Mouse (Mus musculus) megakaryocyte-erythroid progenitor cell, adult 5-6 weeks (primary cell): ENCODE measurements around the gene Cysrt1. TPM values are rescaled to one million over a fixed set of nuclear protein-coding genes. Genes with fewer than 3 reads are reported as not detected.

Experiments
- total RNA-seq, 2 experiments: library from RNA; stranded (forward) in 1 of 2; stranded (reverse) in 1 of 2; fragments of 200-1000, 215-1000 nt in 1 of 2; fragments of >200 nt in 1 of 2; fragmentation: Nextera tagmentation in 1 of 2; gene quantifications; 2 replicates each; pipeline ENCODE4 v1.2.3; 2014 to 2017

The Cysrt1 gene
- total RNA-seq, 2 experiments from 2014 or later: not detected

Other genes with a start within 250 kb of the Cysrt1 start
Only the 30 nearest of the 31 such genes appear.
- 17.1 and 34.5 TPM in 2 replicates for gene Nsmf, start 188.1 kb downstream of the Cysrt1 start, total RNA-seq (2014; fragmentation: Nextera tagmentation)
- 5.9 and 21.1 TPM in 2 replicates for gene Nsmf, start 188.1 kb downstream of the Cysrt1 start, total RNA-seq (2017)
- gene Entpd8, start 162.1 kb downstream of the Cysrt1 start, total RNA-seq (2014; fragmentation: Nextera tagmentation): not detected in 2 replicates
- not detected in 2 replicates for gene Entpd8, start 162.1 kb downstream of the Cysrt1 start, total RNA-seq (2017)
- not detected in 2 replicates for gene Noxa1, start 147.3 kb downstream of the Cysrt1 start, total RNA-seq (2014; fragmentation: Nextera tagmentation)
- 1.1 TPM in 1 of 2 replicates, not detected in the other for gene Noxa1, start 147.3 kb downstream of the Cysrt1 start, total RNA-seq (2017)
- 3.5 and 4.6 TPM in 2 replicates for gene Nrarp, start 61.7 kb downstream of the Cysrt1 start, total RNA-seq (2014; fragmentation: Nextera tagmentation)
- gene Nrarp, start 61.7 kb downstream of the Cysrt1 start, total RNA-seq (2017): 1.3 and 2.4 TPM in 2 replicates
- gene Tor4a, start 45.6 kb downstream of the Cysrt1 start, total RNA-seq (2014; fragmentation: Nextera tagmentation): 12.6 and 13.0 TPM in 2 replicates
- 8.0 and 11.8 TPM in 2 replicates for gene Tor4a, start 45.6 kb downstream of the Cysrt1 start, total RNA-seq (2017)
- gene Nelfb, start 31.0 kb downstream of the Cysrt1 start, total RNA-seq (2014; fragmentation: Nextera tagmentation): 50.8 and 67.6 TPM in 2 replicates
- 26.4 and 28.2 TPM in 2 replicates for gene Nelfb, start 31.0 kb downstream of the Cysrt1 start, total RNA-seq (2017)
- not detected in 2 replicates for gene Stpg3, start 27.8 kb downstream of the Cysrt1 start, total RNA-seq (2014; fragmentation: Nextera tagmentation)
- gene Stpg3, start 27.8 kb downstream of the Cysrt1 start, total RNA-seq (2017): 3.2 TPM in 1 of 2 replicates, not detected in the other
- not detected in 2 replicates for gene Fam166a, start 23.7 kb downstream of the Cysrt1 start, total RNA-seq (2014; fragmentation: Nextera tagmentation)
- gene Fam166a, start 23.7 kb downstream of the Cysrt1 start, total RNA-seq (2017): not detected in 2 replicates
- 712 and 769 TPM in 2 replicates for gene Tubb4b, start 17.8 kb downstream of the Cysrt1 start, total RNA-seq (2014; fragmentation: Nextera tagmentation)
- gene Tubb4b, start 17.8 kb downstream of the Cysrt1 start, total RNA-seq (2017): 718 and 785 TPM in 2 replicates
- not detected in 2 replicates for gene Slc34a3, start 8.1 kb downstream of the Cysrt1 start, total RNA-seq (2014; fragmentation: Nextera tagmentation)
- gene Slc34a3, start 8.1 kb downstream of the Cysrt1 start, total RNA-seq (2017): not detected in 2 replicates
- gene Rnf224, start 5.7 kb downstream of the Cysrt1 start, total RNA-seq (2014; fragmentation: Nextera tagmentation): not detected in 2 replicates
- gene Rnf224, start 5.7 kb downstream of the Cysrt1 start, total RNA-seq (2017): not detected in 2 replicates
- gene Rnf208, start 197 bp downstream of the Cysrt1 start, total RNA-seq (2014; fragmentation: Nextera tagmentation): 1.6 and 10.2 TPM in 2 replicates
- 0.72 TPM in 1 of 2 replicates, not detected in the other for gene Rnf208, start 197 bp downstream of the Cysrt1 start, total RNA-seq (2017)
- 15.3 and 21.7 TPM in 2 replicates for gene AL732309.1, start 4.4 kb upstream of the Cysrt1 start, total RNA-seq (2014; fragmentation: Nextera tagmentation)
- 3.3 and 4.9 TPM in 2 replicates for gene AL732309.1, start 4.4 kb upstream of the Cysrt1 start, total RNA-seq (2017)
- 14.3 and 19.6 TPM in 2 replicates for gene Tmem203, start 13.0 kb upstream of the Cysrt1 start, total RNA-seq (2014; fragmentation: Nextera tagmentation)
- 4.3 and 9.1 TPM in 2 replicates for gene Tmem203, start 13.0 kb upstream of the Cysrt1 start, total RNA-seq (2017)
- gene Tprn, start 20.2 kb upstream of the Cysrt1 start, total RNA-seq (2014; fragmentation: Nextera tagmentation): 17.5 and 27.4 TPM in 2 replicates
- 9.8 and 15.0 TPM in 2 replicates for gene Tprn, start 20.2 kb upstream of the Cysrt1 start, total RNA-seq (2017)
- gene Ssna1, start 30.0 kb upstream of the Cysrt1 start, total RNA-seq (2014; fragmentation: Nextera tagmentation): 183 and 205 TPM in 2 replicates
- gene Ssna1, start 30.0 kb upstream of the Cysrt1 start, total RNA-seq (2017): 81.8 and 104 TPM in 2 replicates
- gene Anapc2, start 30.0 kb upstream of the Cysrt1 start, total RNA-seq (2014; fragmentation: Nextera tagmentation): 52.0 and 56.6 TPM in 2 replicates
- 31.3 and 39.0 TPM in 2 replicates for gene Anapc2, start 30.0 kb upstream of the Cysrt1 start, total RNA-seq (2017)
- gene Tmem210, start 45.7 kb upstream of the Cysrt1 start, total RNA-seq (2014; fragmentation: Nextera tagmentation): not detected in 2 replicates
- not detected in 2 replicates for gene Tmem210, start 45.7 kb upstream of the Cysrt1 start, total RNA-seq (2017)
- not detected in 2 replicates for gene Lrrc26, start 47.5 kb upstream of the Cysrt1 start, total RNA-seq (2014; fragmentation: Nextera tagmentation)
- not detected in 2 replicates for gene Lrrc26, start 47.5 kb upstream of the Cysrt1 start, total RNA-seq (2017)
- not detected in 2 replicates for gene Grin1, start 76.7 kb upstream of the Cysrt1 start, total RNA-seq (2014; fragmentation: Nextera tagmentation)
- not detected in 2 replicates for gene Grin1, start 76.7 kb upstream of the Cysrt1 start, total RNA-seq (2017)
- 37.1 and 38.9 TPM in 2 replicates for gene Man1b1, start 89.9 kb upstream of the Cysrt1 start, total RNA-seq (2014; fragmentation: Nextera tagmentation)
- gene Man1b1, start 89.9 kb upstream of the Cysrt1 start, total RNA-seq (2017): 31.8 and 82.7 TPM in 2 replicates
- gene Dpp7, start 113.9 kb upstream of the Cysrt1 start, total RNA-seq (2014; fragmentation: Nextera tagmentation): 9.5 and 16.6 TPM in 2 replicates
- 22.0 and 59.0 TPM in 2 replicates for gene Dpp7, start 113.9 kb upstream of the Cysrt1 start, total RNA-seq (2017)
- 9.7 and 12.7 TPM in 2 replicates for gene Uap1l1, start 123.2 kb upstream of the Cysrt1 start, total RNA-seq (2014; fragmentation: Nextera tagmentation)
- 2.0 and 2.5 TPM in 2 replicates for gene Uap1l1, start 123.2 kb upstream of the Cysrt1 start, total RNA-seq (2017)
- gene Sapcd2, start 129.9 kb upstream of the Cysrt1 start, total RNA-seq (2014; fragmentation: Nextera tagmentation): 18.4 and 19.0 TPM in 2 replicates
- 4.9 and 7.1 TPM in 2 replicates for gene Sapcd2, start 129.9 kb upstream of the Cysrt1 start, total RNA-seq (2017)
- gene Entpd2, start 153.4 kb upstream of the Cysrt1 start, total RNA-seq (2014; fragmentation: Nextera tagmentation): not detected in 2 replicates
- gene Entpd2, start 153.4 kb upstream of the Cysrt1 start, total RNA-seq (2017): not detected in 2 replicates
- not detected in 2 replicates for gene Npdc1, start 156.9 kb upstream of the Cysrt1 start, total RNA-seq (2014; fragmentation: Nextera tagmentation)
- not detected in 2 replicates for gene Npdc1, start 156.9 kb upstream of the Cysrt1 start, total RNA-seq (2017)
- gene Fut7, start 180.8 kb upstream of the Cysrt1 start, total RNA-seq (2014; fragmentation: Nextera tagmentation): 3.4 and 6.3 TPM in 2 replicates
- gene Fut7, start 180.8 kb upstream of the Cysrt1 start, total RNA-seq (2017): 4.5 and 4.9 TPM in 2 replicates
- gene Abca2, start 186.3 kb upstream of the Cysrt1 start, total RNA-seq (2014; fragmentation: Nextera tagmentation): 34.7 and 38.3 TPM in 2 replicates
- 10.8 and 13.1 TPM in 2 replicates for gene Abca2, start 186.3 kb upstream of the Cysrt1 start, total RNA-seq (2017)
- not detected in 2 replicates for gene Clic3, start 214.4 kb upstream of the Cysrt1 start, total RNA-seq (2014; fragmentation: Nextera tagmentation)
- gene Clic3, start 214.4 kb upstream of the Cysrt1 start, total RNA-seq (2017): not detected in 2 replicates
- 34.5 and 36.3 TPM in 2 replicates for gene Paxx, start 218.6 kb upstream of the Cysrt1 start, total RNA-seq (2014; fragmentation: Nextera tagmentation)
- gene Paxx, start 218.6 kb upstream of the Cysrt1 start, total RNA-seq (2017): 17.9 and 25.9 TPM in 2 replicates